Mouse (Mus musculus): Measurements from ENCODE around the gene Dnah2.

- 0 out of 2 replicates have a peak, but pooled peaks have one; percentile 60 for TF ChIP-seq ZNF384 (IDR thresholded peaks at IDR 0.05; ENCODE audit: low read depth, low read length)
- peak; percentile 54; the same call in 1 of the 2 replicates for TF ChIP-seq HCFC1 (IDR thresholded peaks at IDR 0.05; ENCODE audit: borderline replicate concordance, insufficient read depth, low read length)
- peak; percentile 88; the same call in 1 of the 2 replicates for TF ChIP-seq ZC3H11A (IDR thresholded peaks at IDR 0.05; ENCODE audit: borderline replicate concordance, low read depth, low read length)
- peak; percentile 47; the same call in 1 of the 2 replicates for TF ChIP-seq MAFK (IDR thresholded peaks at IDR 0.05; ENCODE audit: insufficient read depth, low read depth, low read length)
These were observed 147.7 kb downstream of the Dnah2 start for GRCm38 (mm10) chr11:69401210-69401637.
